Mouse (Mus musculus) E14TG2a.4 (cell line): ENCODE measurements around the gene Anapc16.

ENCODE experiments used
- CTCF ChIP-seq: conservative IDR thresholded peaks from 2 replicates; pipeline ENCODE4 v1.5.1; 2014; ENCODE audit warnings: low read length
- NANOG ChIP-seq: IDR thresholded peaks from 2 replicates; pipeline ENCODE4 v1.6.1; 2014; ENCODE audit warnings: borderline replicate concordance, low read length, mixed read lengths
- POU5F1 ChIP-seq: IDR thresholded peaks from 2 replicates; pipeline ENCODE4 v1.6.1; 2014; ENCODE audit warnings: low read length, borderline replicate concordance

- TF ChIP-seq CTCF (no peak), NANOG (no peak), POU5F1 (no peak)
These were observed 63.9 kb downstream of the Anapc16 start for GRCm38 (mm10) chr10:59939081-59939480.
